Mouse (Mus musculus): ENCODE measurements around the gene Slc12a9.

Slc12a9 gene

DNA sequence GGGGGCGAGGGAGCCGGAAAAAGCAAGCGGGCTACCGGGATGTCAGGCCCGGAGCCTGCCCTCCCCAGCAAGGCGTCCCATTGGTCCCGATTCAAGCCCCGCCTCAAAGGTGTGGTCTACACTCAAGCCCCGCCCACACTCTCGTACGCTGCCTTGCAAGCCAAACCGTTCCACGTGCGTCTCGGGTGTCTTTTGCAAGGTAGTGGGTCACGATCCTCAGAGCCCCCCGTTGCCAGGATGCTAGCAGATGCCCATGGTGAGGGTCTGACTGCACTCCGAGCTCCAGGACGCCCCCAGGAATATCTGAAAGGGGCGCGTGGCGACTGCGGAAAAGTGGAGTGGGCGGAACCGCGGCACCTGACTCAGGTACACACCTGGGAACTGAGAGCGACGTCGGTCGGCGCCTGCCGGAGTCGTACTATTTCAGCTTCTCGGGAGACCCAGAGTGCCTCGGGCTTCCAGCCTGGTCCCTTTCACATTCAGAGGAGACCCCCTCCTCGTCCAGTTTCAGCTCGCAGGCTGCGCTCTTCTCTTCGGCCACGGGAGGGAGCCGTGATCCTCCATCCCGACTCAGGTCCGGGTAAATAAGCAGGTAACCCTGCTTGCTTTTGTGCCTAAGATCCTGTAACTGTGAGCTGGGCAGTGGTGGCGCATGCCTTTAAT is at the start of gene Slc12a9:
TSS of gene Slc12a9 (minus strand) at position 86 of the 663 bp plus-strand sequence.
- peak; percentile 97 for DNase-seq

GRCm38 (mm10) chr5:137381152-137381551 is 47.8 kb upstream of the Slc12a9 start:
- peak; percentile 74 for DNase-seq

- no peak for DNase-seq
Measured at GRCm38 (mm10) chr5:137377603-137378002, 44.2 kb upstream of the Slc12a9 start.

DNA sequence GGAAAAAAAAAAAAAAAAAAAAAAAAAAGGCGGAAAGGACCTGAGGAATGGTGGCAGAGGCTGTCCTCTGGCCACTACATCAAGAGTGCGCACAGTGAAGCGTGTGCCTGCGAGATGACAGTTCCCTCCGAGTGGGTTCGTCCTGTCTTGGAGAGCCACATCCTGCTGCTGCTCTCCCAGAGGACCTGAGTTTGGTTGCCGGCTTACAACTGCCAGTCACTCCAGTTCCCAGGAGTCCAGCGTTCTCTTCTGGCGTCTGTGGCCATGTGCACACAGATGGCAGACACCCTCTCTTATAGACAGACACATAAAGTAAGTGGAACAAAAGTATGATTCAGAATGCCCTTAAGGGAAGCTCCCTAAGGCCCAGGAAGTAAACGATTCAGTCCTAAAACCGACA is 43.8 kb upstream of the Slc12a9 start:
- DNase-seq: no peak

GRCm38 (mm10) chr5:137376722-137377121 is 43.3 kb upstream of the Slc12a9 start:
- no peak for DNase-seq

DNA sequence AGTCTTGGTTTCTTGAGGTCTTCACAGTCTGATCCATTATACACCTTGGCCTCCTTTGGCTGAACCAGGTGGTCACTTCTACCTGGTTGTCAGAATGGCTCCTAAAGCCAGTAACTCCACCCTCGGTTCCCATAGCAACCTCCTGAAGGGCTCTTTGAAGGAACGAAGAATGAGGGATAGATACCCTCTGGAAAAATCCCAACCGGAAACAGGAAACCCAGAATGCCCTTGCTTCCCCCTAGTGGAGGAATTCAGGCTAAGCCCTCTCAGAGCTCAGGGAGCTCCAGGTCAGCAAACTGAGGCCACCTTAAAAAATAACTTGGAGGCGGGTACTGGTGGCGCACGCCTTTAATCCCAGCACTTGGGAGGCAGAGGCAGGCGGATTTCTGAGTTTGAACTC is 42.8 kb upstream of the Slc12a9 start:
- no peak for DNase-seq

DNA sequence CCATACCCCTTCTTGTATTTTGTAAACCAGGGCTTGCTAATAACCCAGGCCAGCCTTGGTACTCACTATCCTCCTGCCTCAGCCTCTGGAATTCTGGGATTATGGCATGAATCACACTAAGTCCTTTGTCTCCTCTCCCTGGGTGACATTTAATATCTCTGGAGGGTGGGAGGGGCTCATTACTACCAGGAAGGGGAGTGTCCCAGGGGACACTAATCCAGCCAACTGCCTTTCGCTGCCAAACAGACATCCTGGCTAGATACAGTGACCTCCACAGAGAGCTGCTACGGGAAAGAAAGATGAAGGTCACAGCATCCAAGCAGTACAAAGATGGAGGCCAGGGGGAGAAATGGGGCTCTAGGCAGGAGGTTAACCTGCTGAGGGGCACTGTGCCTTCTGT is 42.2 kb upstream of the Slc12a9 start:
- DNase-seq: no peak

DNA sequence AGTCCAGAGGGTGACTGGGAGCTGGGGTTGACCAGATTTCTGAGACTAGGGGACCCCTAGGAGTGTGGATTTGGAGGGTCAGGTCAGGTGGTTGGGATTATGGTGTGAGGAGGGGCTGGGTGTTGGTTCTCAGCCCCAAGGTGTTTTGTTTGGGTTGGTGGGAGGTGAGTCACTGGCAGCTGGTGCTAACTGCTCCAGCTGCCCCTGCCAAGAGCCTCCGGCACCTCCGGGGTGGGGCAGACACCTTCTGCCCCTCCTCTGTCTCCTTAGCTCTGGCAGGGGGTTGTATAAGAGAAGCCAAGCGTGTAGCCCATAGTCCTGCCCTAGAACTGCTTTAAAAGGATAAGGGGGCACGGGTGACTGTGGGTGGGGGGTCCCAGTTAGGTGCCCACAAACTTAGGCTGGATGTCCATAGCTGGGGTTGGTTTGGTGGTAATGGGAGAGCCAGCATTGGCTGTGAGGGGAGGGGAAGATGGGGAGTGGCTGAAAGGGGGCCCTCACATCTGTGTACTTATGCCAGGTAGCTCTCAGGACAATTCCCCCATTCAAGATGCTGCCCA is 41.2 kb upstream of the Slc12a9 start:
- no peak for DNase-seq

DNA sequence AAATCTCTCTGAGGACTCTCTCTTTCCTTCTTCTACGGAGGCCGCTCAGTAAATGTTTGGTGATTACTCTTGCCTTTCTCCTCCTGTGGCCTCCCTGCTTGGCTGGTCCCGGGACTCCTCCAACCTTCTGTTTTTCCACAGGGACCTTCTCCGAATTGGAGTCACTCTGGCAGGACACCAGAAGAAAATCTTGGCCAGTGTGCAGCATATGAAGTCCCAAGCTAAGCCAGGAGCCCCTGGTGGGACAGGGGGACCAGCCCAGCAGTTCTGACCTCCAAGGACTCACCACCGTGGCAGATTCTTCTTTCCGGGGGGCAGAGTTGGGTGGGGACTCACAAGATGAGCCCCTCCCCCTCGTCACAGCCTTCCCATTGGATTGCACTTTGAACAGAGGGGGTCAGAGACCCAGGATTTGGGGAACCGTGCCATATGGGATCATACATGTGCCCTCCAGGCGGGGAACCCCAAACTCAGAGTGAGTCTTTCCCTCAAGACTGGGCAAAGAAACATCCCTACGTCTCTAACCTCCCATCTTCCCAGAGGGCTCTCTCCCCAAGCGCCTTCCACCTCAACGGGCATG is 40.1 kb upstream of the Slc12a9 start:
- no peak for DNase-seq

DNA sequence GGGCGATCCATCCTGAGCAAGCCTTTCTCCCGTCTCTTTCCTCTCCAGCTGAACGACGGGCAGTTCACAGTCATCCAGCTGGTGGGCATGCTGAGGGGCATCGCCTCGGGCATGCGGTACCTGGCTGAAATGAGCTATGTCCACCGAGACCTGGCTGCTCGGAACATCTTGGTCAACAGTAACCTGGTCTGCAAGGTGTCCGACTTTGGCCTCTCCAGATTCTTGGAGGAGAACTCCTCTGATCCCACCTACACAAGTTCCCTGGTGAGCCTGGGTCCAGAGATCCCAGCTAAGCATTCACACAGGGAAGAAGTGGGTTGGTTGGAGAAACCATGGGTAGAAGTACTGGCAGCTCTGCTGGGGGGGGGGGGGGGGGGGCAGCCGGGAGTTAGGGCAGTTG is 36.3 kb upstream of the Slc12a9 start:
- DNase-seq: no peak

- peak; percentile 41 for DNase-seq
Measured at GRCm38 (mm10) chr5:137358382-137358781, 25.0 kb upstream of the Slc12a9 start.

DNA sequence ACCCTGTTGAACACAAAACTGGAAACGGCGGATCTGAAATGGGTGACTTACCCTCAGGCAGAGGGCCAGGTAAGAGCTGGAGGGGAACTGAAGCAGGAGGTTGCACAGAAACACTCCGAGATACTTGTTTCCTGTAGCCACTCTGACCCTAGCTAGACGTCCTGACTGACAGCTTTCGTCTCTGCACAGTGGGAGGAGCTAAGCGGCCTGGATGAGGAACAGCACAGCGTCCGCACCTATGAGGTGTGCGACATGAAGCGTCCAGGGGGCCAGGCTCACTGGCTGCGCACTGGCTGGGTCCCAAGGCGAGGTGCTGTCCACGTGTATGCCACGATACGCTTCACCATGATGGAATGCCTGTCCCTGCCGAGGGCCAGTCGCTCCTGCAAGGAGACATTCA is 20.7 kb upstream of the Slc12a9 start:
- no peak for DNase-seq

- DNase-seq: no peak
Measured at GRCm38 (mm10) chr5:137352011-137352975, 18.9 kb upstream of the Slc12a9 start.

DNA sequence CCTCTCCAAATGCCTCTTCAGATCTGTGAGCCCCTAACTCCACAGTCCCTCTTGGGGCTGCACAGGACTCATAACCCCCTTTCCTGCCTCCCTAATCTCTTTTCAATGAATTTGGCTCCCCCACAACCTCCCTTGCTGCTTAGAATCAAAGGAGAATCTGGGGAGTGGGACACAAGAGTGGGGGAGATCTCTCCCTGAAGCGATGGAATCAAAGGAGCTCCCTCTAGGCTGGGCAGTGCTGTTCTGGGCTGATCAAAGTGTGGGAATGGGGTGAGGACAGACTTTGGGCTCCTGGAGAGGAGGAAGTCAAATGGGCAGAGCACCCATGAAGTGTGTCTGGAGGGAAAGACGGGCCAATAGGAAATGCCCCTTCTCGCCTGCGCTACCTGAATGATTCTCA is 18.0 kb upstream of the Slc12a9 start:
- no peak for DNase-seq

DNA sequence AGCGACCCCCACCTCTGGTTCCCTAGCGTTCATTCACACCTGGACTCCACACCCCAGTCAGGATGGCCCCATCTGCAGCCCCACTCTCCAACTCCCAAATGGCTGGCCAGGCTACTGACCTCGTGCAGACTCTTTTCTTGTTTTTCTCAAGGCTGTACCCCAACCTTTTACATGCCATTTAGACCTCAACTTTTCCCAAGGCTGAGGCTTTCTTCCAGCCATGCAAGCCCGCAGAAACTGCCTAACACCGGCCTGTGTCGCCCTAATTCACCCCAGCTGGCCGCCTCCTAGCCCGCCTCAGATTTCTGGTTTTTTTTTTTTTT is 17.6 kb upstream of the Slc12a9 start:
- no peak for DNase-seq

DNA sequence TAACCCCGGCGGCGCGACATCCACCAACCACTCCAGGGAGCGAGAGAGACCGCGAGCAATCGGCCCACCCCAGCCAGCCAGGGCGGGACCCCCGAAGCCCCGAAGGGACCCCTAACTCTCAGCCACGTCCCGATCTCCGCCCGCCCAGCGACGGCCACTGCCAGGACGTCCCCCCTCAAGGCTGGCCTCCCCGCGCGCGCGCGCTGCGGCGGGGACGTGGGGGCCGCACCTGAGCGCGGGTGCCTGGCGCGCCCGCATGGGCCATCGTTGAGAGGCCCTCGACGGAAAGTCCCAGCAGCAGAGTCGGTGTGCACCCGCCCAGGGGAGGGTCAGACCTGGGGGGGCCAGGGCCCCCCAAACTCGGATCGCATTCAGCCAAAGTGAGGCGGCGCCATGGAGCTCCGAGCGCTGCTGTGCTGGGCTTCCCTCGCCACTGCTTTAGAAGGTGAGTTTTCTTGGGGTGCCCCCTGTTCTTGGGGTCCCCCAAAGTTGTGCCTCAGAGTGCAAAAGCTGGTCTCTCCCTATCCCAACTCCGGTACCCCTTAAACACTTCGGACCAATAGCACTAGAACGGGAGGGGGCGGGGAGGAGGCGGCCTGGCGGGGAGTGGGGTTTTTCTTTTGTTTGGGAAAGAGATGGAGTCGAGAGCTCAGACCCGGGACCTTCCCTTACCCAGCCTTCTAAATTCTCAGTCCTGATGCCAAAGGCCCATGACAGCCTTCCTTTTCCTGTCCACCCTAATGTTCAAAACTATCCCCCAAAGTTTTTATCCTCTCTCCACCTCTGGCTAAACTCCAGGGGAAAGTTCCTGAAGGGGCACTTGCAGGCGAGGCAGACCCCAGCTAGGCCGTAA is 17.0 kb upstream of the Slc12a9 start:
- DNase-seq: peak; percentile 12

- peak; percentile 39 for DNase-seq
Measured at GRCm38 (mm10) chr5:137349384-137350204, 16.2 kb upstream of the Slc12a9 start, which contains the start of gene Ephb4. Gene Ephb4, plus strand, starts transcription at chr5:137350109.

DNA sequence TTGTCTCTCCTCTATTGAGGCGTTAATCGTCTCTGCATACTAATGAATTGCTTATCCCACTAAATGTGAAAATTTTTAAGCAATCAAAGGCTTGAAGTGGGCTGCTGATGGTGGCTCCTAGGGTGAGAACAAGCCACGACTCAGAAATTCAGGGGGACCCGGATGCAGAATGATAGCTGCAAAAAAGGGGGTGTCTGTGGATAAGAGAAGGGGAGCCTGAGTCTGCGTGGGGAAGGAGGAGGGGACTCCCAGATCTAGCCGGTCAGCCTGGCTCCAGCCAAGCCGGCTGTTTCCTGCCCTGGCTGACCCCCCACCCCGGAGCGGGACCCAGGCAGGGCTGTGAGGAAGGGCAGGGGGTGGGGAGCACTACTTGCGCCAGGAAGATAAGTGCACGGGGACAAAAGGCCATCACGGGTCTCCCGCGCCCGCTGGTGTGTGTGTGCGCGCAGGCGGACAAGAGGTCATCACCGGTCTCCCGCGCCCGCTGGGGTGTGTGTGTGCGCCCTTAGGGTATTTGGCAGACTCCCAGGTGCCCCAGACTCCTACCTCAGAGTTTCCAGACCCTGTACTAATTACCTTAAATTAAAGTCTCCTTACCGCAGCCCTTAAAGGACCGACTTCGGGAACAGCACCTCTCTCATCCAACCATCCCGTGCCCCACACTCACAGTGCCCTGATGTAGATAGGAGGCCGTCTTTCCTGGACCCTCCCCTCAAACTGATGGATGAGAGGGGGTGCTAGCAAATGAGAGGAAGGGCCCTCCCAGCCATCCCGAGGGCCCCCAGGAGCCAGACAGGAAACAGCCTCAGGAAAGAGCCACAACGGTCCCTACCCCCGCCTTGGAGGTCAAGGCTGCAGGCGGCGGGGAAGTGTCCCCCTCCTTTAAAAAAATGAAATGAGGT is 15.3 kb upstream of the Slc12a9 start:
- no peak for DNase-seq

- DNase-seq: no peak
Measured at GRCm38 (mm10) chr5:137347856-137348255, 14.5 kb upstream of the Slc12a9 start.

DNA sequence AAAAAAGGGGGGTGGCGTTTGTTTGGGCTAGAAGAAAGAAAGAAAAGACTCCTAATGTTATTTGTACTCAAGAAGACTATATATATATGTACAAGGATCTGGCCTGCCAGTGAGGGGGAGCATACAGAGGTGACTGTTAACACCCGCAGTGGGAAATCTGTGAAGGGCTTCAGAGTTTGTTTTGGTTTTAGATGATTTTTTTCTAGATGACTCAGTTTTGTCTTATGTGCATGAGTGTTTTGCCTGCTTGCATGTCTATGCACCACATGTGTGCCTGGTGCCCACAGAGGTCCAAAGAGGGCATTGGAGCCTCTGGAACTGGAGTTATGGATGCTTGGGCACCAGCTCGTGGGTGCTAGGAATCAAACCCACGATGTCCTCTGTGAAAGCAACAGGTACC is 13.6 kb upstream of the Slc12a9 start:
- DNase-seq: no peak

- DNase-seq: no peak
Measured at GRCm38 (mm10) chr5:137346388-137346787, 13.0 kb upstream of the Slc12a9 start.
